Mouse (Mus musculus): ENCODE measurements around the gene Rps2. TPM values are rescaled to one million over a fixed set of nuclear protein-coding genes. Genes with fewer than 3 reads are reported as not detected.

Gene Rps2
- polyA plus RNA-seq, 2 experiments = 1,722 to 2,709 TPM

DNA sequence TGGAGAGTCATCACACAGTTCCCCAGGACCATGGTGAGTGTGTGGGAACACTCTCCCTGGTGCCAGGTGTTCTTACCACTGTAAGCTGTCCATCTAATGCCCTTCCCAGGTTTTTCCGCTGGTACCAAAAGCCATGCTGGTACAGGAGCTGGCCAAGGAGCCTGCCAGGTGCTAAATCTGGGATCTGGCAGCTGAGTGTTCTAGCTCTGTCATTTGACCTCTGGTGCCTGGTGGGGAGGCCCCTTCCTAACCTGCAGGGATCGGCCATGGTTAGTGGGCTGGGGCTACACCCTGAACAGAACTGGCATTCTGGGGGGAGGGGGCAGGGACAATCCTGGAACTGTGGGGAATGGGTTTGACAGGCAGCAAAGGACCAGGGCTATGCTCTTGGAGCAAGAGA lies 9.7 kb downstream of the Rps2 start, which contains the start of gene Rpl3l:
Rpl3l (plus strand) TSS at position 203 of the 400 bp plus-strand sequence.
- Histone ChIP-seq H3K4me2 (replicated peaks; ENCODE audit: low read depth, low read length, severe bottlenecking) (no peak within 1 kb of the TSS), H3K27me3 (ENCODE audit: control insufficient read depth, insufficient read depth, low read length) (no peaks in the 10 kb centered on the region), H3K4me3 (replicated peaks; ENCODE audit: low read length) (no peak within 1 kb of the TSS), H3K27ac (replicated peaks; ENCODE audit: low read depth, low read length) (no peak within 1 kb of the TSS), H3K36me3 (ENCODE audit: control insufficient read depth, insufficient read depth, low read length) (peaks cover under 1% of the 10 kb centered on the region; the same call in 1 of the 2 replicates), H3K4me1 (ENCODE audit: control insufficient read depth, insufficient read depth, low read length) (peaks cover 6% of the 10 kb centered on the region), H3K9me3 (ENCODE audit: control insufficient read depth, low read length) (no peaks in the 10 kb centered on the region), H3K9ac (ENCODE audit: low read depth, low read length, severe bottlenecking) (no peak within 1 kb of the TSS)
- WGBS = 61% methylated on average over 2 of the region's 2 CpGs
- no peak for TF ChIP-seq POLR2A (IDR thresholded peaks at IDR 0.05; ENCODE audit: borderline replicate concordance, extremely low read depth, insufficient read depth, insufficient read length)
- ATAC-seq (ENCODE audit: low FRiP score, low read depth) = no peak
- DNase-seq (ENCODE audit: low spot score) = no peak

DNA sequence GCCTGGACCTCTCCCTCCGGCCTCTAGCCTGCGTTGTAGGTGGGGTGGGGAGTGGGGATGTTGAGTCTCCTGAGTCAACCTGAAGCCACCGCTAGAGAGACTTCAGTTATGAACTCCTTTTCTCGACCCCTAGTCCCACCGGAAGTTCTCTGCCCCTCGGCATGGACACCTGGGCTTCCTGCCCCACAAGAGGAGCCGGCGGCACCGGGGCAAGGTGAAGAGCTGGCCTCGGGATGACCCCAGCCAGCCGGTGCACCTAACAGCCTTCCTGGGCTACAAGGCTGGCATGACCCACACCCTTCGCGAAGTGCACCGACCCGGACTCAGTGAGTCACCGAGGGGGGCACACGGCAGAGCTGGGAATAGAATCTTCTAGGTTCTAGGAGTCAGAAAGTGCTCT lies 10.3 kb downstream of the Rps2 start:
- Histone ChIP-seq H3K4me3 (replicated peaks; ENCODE audit: low read length) (no peak overlapping the region), H3K9me3 (ENCODE audit: control insufficient read depth, low read length) (no peaks in the 10 kb centered on the region), H3K27me3 (ENCODE audit: control insufficient read depth, insufficient read depth, low read length) (no peaks in the 10 kb centered on the region), H3K4me1 (ENCODE audit: control insufficient read depth, insufficient read depth, low read length) (peaks cover 5% of the 10 kb centered on the region), H3K9ac (ENCODE audit: low read depth, low read length, severe bottlenecking) (no peak overlapping the region), H3K27ac (replicated peaks; ENCODE audit: low read depth, low read length) (no peak overlapping the region), H3K36me3 (ENCODE audit: control insufficient read depth, insufficient read depth, low read length) (no peaks in the 10 kb centered on the region), H3K4me2 (replicated peaks; ENCODE audit: low read depth, low read length, severe bottlenecking) (no peak overlapping the region)
- TF ChIP-seq POLR2A (IDR thresholded peaks at IDR 0.05; ENCODE audit: borderline replicate concordance, extremely low read depth, insufficient read depth, insufficient read length) = no peak
- ATAC-seq (ENCODE audit: low FRiP score, low read depth) (no peak), DNase-seq (ENCODE audit: low spot score) (no peak)
- WGBS = 70% methylated on average over 17 of the region's 17 CpGs

DNA sequence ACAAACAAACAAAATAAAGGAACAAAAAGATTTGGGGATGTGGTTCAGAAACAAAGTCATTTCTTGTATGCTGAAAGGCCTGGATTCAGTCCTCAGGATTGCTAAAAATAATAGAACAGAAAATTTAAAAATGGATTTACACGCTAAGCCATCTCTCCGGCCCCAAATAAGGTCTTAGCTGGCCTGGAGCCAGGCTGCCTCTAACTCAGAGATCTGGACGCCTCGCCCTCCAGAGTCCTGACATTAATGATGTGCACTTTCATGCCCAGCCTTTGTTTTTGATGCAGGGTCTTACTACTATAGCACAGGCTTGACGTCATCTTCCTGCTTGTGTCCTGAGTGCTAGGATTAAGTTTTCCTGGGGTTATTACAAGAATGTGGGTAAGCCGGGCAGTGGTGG lies 11.2 kb downstream of the Rps2 start:
- H3K4me2 ChIP-seq (replicated peaks; ENCODE audit: low read depth, low read length, severe bottlenecking) = no peak overlapping the region
- H3K9ac ChIP-seq (ENCODE audit: low read depth, low read length, severe bottlenecking) = no peak overlapping the region
- no peaks in the 10 kb centered on the region for H3K4me1 ChIP-seq (ENCODE audit: control insufficient read depth, insufficient read depth, low read length)
- no peak overlapping the region for H3K27ac ChIP-seq (replicated peaks; ENCODE audit: low read depth, low read length)
- no peak for TF ChIP-seq POLR2A (IDR thresholded peaks at IDR 0.05; ENCODE audit: borderline replicate concordance, extremely low read depth, insufficient read depth, insufficient read length)
- 80% methylated on average over 6 of the region's 6 CpGs for WGBS
- H3K9me3 ChIP-seq (ENCODE audit: control insufficient read depth, low read length) = no peaks in the 10 kb centered on the region
- no peak for DNase-seq (ENCODE audit: low spot score)
- no peak overlapping the region for H3K4me3 ChIP-seq (replicated peaks; ENCODE audit: low read length)
- H3K27me3 ChIP-seq (ENCODE audit: control insufficient read depth, insufficient read depth, low read length) = no peaks in the 10 kb centered on the region
- no peaks in the 10 kb centered on the region for H3K36me3 ChIP-seq (ENCODE audit: control insufficient read depth, insufficient read depth, low read length)
- no peak for ATAC-seq (ENCODE audit: low FRiP score, low read depth)

DNA sequence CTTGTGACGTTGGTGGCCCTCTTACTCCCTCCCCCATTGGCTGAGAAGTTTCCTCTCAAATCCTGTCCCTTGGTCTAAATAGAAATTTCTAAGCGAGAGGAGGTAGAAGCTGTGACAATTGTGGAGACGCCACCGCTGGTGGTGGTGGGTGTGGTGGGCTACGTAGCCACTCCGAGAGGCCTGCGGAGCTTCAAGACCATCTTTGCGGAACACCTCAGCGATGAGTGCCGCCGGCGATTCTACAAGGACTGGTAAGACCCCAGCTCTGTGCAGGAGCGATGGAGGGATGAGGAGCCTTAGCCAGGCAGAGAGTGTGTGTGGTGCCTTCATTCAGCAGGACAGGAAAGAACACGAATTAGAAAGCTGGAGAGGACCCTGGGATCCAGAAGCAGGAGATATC lies 12.9 kb downstream of the Rps2 start:
- no peak for ATAC-seq (ENCODE audit: low FRiP score, low read depth)
- H3K4me1 ChIP-seq (ENCODE audit: control insufficient read depth, insufficient read depth, low read length) = no peaks in the 10 kb centered on the region

DNA sequence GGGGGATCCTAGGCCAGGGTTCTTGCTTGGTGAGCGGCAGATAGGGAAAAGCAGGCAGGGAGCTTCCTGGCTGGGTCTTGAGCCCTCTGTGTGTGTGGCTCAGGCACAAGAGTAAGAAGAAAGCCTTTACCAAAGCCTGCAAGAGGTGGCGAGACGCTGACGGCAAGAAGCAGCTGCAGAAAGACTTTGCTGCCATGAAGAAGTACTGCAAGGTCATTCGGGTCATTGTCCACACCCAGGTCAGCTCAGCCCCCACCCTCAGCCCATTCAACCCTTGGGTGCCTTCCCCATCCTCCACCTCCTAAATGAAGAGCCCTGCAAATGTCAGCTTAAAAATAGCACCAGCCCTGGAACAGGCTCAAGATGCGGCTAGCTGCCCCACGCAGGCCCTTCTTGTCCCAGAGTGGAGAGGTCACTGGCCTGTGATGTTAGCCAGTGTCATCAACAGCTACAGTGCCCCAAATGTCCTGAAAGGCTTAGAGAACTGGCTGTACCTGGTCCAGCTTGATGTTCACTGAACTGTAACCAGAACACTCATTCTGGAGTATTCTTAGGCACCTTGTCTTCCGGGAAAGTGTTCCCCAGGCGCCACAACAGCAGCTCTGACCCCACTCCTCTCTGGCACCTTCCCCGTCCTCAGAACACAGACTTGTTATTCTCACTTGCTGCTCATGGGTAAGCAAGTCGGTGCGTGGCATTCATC lies 14.5 kb downstream of the Rps2 start:
- peaks cover 8% of the 10 kb centered on the region for H3K4me1 ChIP-seq (ENCODE audit: control insufficient read depth, insufficient read depth, low read length)
- no peak overlapping the region for H3K4me2 ChIP-seq (replicated peaks; ENCODE audit: low read depth, low read length, severe bottlenecking)
- DNase-seq (ENCODE audit: low spot score) (no peak), ATAC-seq (ENCODE audit: low FRiP score, low read depth) (no peak)
- 79% methylated on average over 12 of the region's 12 CpGs for WGBS
- no peak overlapping the region for H3K4me3 ChIP-seq (replicated peaks; ENCODE audit: low read length)
- H3K9me3 ChIP-seq (ENCODE audit: control insufficient read depth, low read length) = no peaks in the 10 kb centered on the region
- no peak overlapping the region for H3K27ac ChIP-seq (replicated peaks; ENCODE audit: low read depth, low read length)
- no peak for TF ChIP-seq POLR2A (IDR thresholded peaks at IDR 0.05; ENCODE audit: borderline replicate concordance, extremely low read depth, insufficient read depth, insufficient read length)
- no peak overlapping the region for H3K9ac ChIP-seq (ENCODE audit: low read depth, low read length, severe bottlenecking)
- H3K36me3 ChIP-seq (ENCODE audit: control insufficient read depth, insufficient read depth, low read length) = no peaks in the 10 kb centered on the region
- H3K27me3 ChIP-seq (ENCODE audit: control insufficient read depth, insufficient read depth, low read length) = no peaks in the 10 kb centered on the region

More for the DNA sequence above, 12.9 kb downstream of the Rps2 start:
- Histone ChIP-seq H3K27ac (replicated peaks; ENCODE audit: low read depth, low read length) (no peak overlapping the region), H3K9ac (ENCODE audit: low read depth, low read length, severe bottlenecking) (no peak overlapping the region), H3K4me2 (replicated peaks; ENCODE audit: low read depth, low read length, severe bottlenecking) (no peak overlapping the region), H3K9me3 (ENCODE audit: control insufficient read depth, low read length) (no peaks in the 10 kb centered on the region), H3K36me3 (ENCODE audit: control insufficient read depth, insufficient read depth, low read length) (no peaks in the 10 kb centered on the region), H3K4me3 (replicated peaks; ENCODE audit: low read length) (no peak overlapping the region), H3K27me3 (ENCODE audit: control insufficient read depth, insufficient read depth, low read length) (no peaks in the 10 kb centered on the region)
- no peak for TF ChIP-seq POLR2A (IDR thresholded peaks at IDR 0.05; ENCODE audit: borderline replicate concordance, extremely low read depth, insufficient read depth, insufficient read length)
- no peak for DNase-seq (ENCODE audit: low spot score)
- WGBS = 82% methylated on average over 14 of the region's 14 CpGs

All from limb, embryonic 14.5 days (tissue).